Mouse (Mus musculus) bone marrow macrophage, adult 2 months (primary cell): ENCODE results near the gene Ccdc124.

Source experiments
- CTCF ChIP-seq: IDR thresholded peaks from 2 replicates; pipeline ENCODE4 v1.5.1; 2012; ENCODE audit warnings: low read depth, mild to moderate bottlenecking, low read length, moderate library complexity
- POLR2A ChIP-seq: IDR thresholded peaks from 2 replicates; pipeline ENCODE4 v1.6.1; 2012; ENCODE audit warnings: mild to moderate bottlenecking, low read depth, low read length, borderline replicate concordance

- no peak for TF ChIP-seq POLR2A
- TF ChIP-seq CTCF, result no peak
Observed at GRCm38 (mm10) chr8:70899226-70899625, 25.5 kb upstream of the Ccdc124 start.
